Mouse (Mus musculus): ENCODE data around the gene Pip4k2a.

GRCm38 (mm10) chr2:18794261-18794660, 203.7 kb downstream of the Pip4k2a start:
- no peak for TF ChIP-seq POLR2A (IDR thresholded peaks at IDR 0.05; ENCODE audit: insufficient read depth, low read depth, low read length)
- no peak for TF ChIP-seq CTCF (IDR thresholded peaks at IDR 0.05; ENCODE audit: insufficient read depth, low read depth, low read length)
